Mouse (Mus musculus) liver, embryonic 12.5 days (tissue): ENCODE measurements around the gene Ppp3ca. TPM values are rescaled to one million over a fixed set of nuclear protein-coding genes. Genes with fewer than 3 reads are reported as not detected.

Experiments used
- ATAC-seq: fragments of 200-750 bp; cut with Nextera tagmentation; 2 replicates; pipeline ENCODE4 v1.8.0; 2017; ENCODE audit warnings: moderate number of reproducible peaks, mild to moderate bottlenecking, moderate library complexity
- H3K27ac ChIP-seq: fragments of 300-500 bp; sonication (generic); 2 replicates; pipeline ENCODE4 v1.5.1; 2016; ENCODE audit warnings: mild to moderate bottlenecking
- H3K27me3 ChIP-seq: fragments of 300-500 bp; sonication (generic); replicated peaks from 2 replicates; pipeline ENCODE4 v1.6.1; 2016; ENCODE audit warnings: mild to moderate bottlenecking, moderate library complexity
- H3K36me3 ChIP-seq: fragments of 300-500 bp; sonication (generic); 2 replicates; pipeline ENCODE4 v1.6.1; 2016; ENCODE audit warnings: mild to moderate bottlenecking, moderate library complexity
- H3K4me1 ChIP-seq: fragments of 300-500 bp; sonication (generic); 2 replicates; pipeline ENCODE4 v1.6.1; 2016
- H3K4me2 ChIP-seq: fragments of 300-500 bp; sonication (generic); 2 replicates; pipeline ENCODE4 v1.6.1; 2016; ENCODE audit warnings: mild to moderate bottlenecking, moderate library complexity
- H3K4me3 ChIP-seq: fragments of 300-500 bp; sonication (generic); 2 replicates; pipeline ENCODE4 v1.5.1; 2016; ENCODE audit warnings: mild to moderate bottlenecking, moderate library complexity
- H3K9ac ChIP-seq: fragments of 300-500 bp; sonication (generic); 2 replicates; pipeline ENCODE4 v1.6.1; 2016; ENCODE audit warnings: mild to moderate bottlenecking, moderate library complexity
- H3K9me3 ChIP-seq: fragments of 300-500 bp; sonication (generic); replicated peaks from 2 replicates; pipeline ENCODE4 v1.6.1; 2016; ENCODE audit warnings: mild to moderate bottlenecking, moderate library complexity
- WGBS: fragments of 180-500 bp; shearing (Covaris S2); methylation state at CpG from one replicate; pipeline ENCODE4 v1.1.7; 2016; ENCODE audit not compliant: insufficient replicate concordance; 5-methylcytosine and 5-hydroxymethylcytosine counted together
- polyA plus RNA-seq: library from polyadenylated mRNA; unstranded; fragments of >200 nt; fragmentation: Nextera tagmentation; extraction: Ambion mirVana; gene quantifications from 2 replicates; pipeline ENCODE4 v1.2.1, GENCODE M21; 2016

Ppp3ca gene
- polyA plus RNA-seq, 1 experiment from 2014 or later, result 25.3 TPM

- no peaks in the 10 kb centered on the region for H3K9me3 ChIP-seq
- no peaks in the 10 kb centered on the region for H3K36me3 ChIP-seq
- no peak overlapping the region for H3K4me3 ChIP-seq
- no peak overlapping the region for H3K27ac ChIP-seq
- WGBS, result 53% methylated on average over 11 of the region's 11 CpGs
- H3K9ac ChIP-seq, result no peak overlapping the region
- no peak overlapping the region; the same call in 1 of the 2 replicates for H3K4me2 ChIP-seq
- no peak for ATAC-seq
- H3K27me3 ChIP-seq, result no peaks in the 10 kb centered on the region
- peaks cover 44% of the 10 kb centered on the region for H3K4me1 ChIP-seq
Observed at GRCm38 (mm10) chr3:136833003-136833745, 163.2 kb downstream of the Ppp3ca start.

- Histone ChIP-seq H3K9ac (no peak overlapping the region), H3K27me3 (no peaks in the 10 kb centered on the region), H3K36me3 (no peaks in the 10 kb centered on the region), H3K4me3 (no peak overlapping the region), H3K9me3 (no peaks in the 10 kb centered on the region), H3K27ac (no peak overlapping the region), H3K4me2 (peak overlapping the region; percentile 37), H3K4me1 (peaks cover 44% of the 10 kb centered on the region)
- ATAC-seq, result no peak
- 19% methylated on average over 5 of the region's 5 CpGs for WGBS
Observed at GRCm38 (mm10) chr3:136833893-136834292, 164.0 kb downstream of the Ppp3ca start.

GRCm38 (mm10) chr3:136835851-136836250 is 165.9 kb downstream of the Ppp3ca start:
- H3K4me3 ChIP-seq, result no peak overlapping the region
- H3K36me3 ChIP-seq, result no peaks in the 10 kb centered on the region
- no peak; the same call in 1 of the 2 replicates for ATAC-seq
- H3K27me3 ChIP-seq, result no peaks in the 10 kb centered on the region
- H3K4me1 ChIP-seq, result peaks cover 44% of the 10 kb centered on the region
- H3K9me3 ChIP-seq, result no peaks in the 10 kb centered on the region
- no peak overlapping the region for H3K27ac ChIP-seq
- 50% methylated on average over 9 of the region's 9 CpGs for WGBS
- H3K9ac ChIP-seq, result no peak overlapping the region
- no peak overlapping the region for H3K4me2 ChIP-seq

GRCm38 (mm10) chr3:136836319-136837193 is 166.6 kb downstream of the Ppp3ca start:
- ATAC-seq, result peak; percentile 65; the same call in 1 of the 2 replicates
- H3K4me2 ChIP-seq, result peak overlapping the region; percentile 21
- WGBS, result 19% methylated on average over 17 of the region's 17 CpGs

GRCm38 (mm10) chr3:136837589-136837988 is 167.7 kb downstream of the Ppp3ca start:
- Histone ChIP-seq H3K36me3 (no peaks in the 10 kb centered on the region), H3K27ac (no peak overlapping the region), H3K4me2 (no peak overlapping the region), H3K4me3 (no peak overlapping the region), H3K9me3 (no peaks in the 10 kb centered on the region), H3K27me3 (no peaks in the 10 kb centered on the region), H3K9ac (no peak overlapping the region), H3K4me1 (peaks cover 40% of the 10 kb centered on the region)
- ATAC-seq, result 0 out of 2 replicates have a peak, but pooled peaks have one; percentile 46
- WGBS, result 72% methylated on average over 3 of the region's 3 CpGs

More at GRCm38 (mm10) chr3:136836319-136837193, 166.6 kb downstream of the Ppp3ca start:
- Histone ChIP-seq H3K4me1 (peaks cover 41% of the 10 kb centered on the region), H3K9ac (no peak overlapping the region), H3K9me3 (no peaks in the 10 kb centered on the region), H3K27me3 (no peaks in the 10 kb centered on the region), H3K4me3 (no peak overlapping the region), H3K27ac (no peak overlapping the region), H3K36me3 (no peaks in the 10 kb centered on the region)

- no peak for ATAC-seq
- Histone ChIP-seq H3K36me3 (no peaks in the 10 kb centered on the region), H3K27me3 (no peaks in the 10 kb centered on the region), H3K27ac (no peak overlapping the region), H3K4me1 (peaks cover 11% of the 10 kb centered on the region), H3K9ac (no peak overlapping the region), H3K4me2 (no peak overlapping the region), H3K9me3 (no peaks in the 10 kb centered on the region), H3K4me3 (no peak overlapping the region)
- 66% methylated on average over 3 of the region's 3 CpGs for WGBS
Observed at GRCm38 (mm10) chr3:136841282-136841681, 171.4 kb downstream of the Ppp3ca start.

- Histone ChIP-seq H3K4me1 (no peaks in the 10 kb centered on the region), H3K4me3 (no peak overlapping the region), H3K9ac (no peak overlapping the region), H3K27ac (no peak overlapping the region), H3K27me3 (no peaks in the 10 kb centered on the region), H3K4me2 (no peak overlapping the region), H3K36me3 (no peaks in the 10 kb centered on the region), H3K9me3 (no peaks in the 10 kb centered on the region)
- ATAC-seq, result no peak
- WGBS, result 62% methylated on average over 1 of the region's 1 CpGs
Observed at GRCm38 (mm10) chr3:136842384-136842783, 172.5 kb downstream of the Ppp3ca start.

GRCm38 (mm10) chr3:136843811-136844491 is 174.0 kb downstream of the Ppp3ca start:
- H3K27me3 ChIP-seq, result no peaks in the 10 kb centered on the region
- no peak overlapping the region for H3K4me3 ChIP-seq
- no peaks in the 10 kb centered on the region for H3K4me1 ChIP-seq
- no peak overlapping the region for H3K9ac ChIP-seq
- no peak for ATAC-seq
- H3K4me2 ChIP-seq, result no peak overlapping the region
- H3K36me3 ChIP-seq, result no peaks in the 10 kb centered on the region
- H3K9me3 ChIP-seq, result no peaks in the 10 kb centered on the region
- no peak overlapping the region for H3K27ac ChIP-seq
- WGBS, result 68% methylated on average over 7 of the region's 7 CpGs

- no peak overlapping the region for H3K4me2 ChIP-seq
- H3K4me3 ChIP-seq, result no peak overlapping the region
- no peaks in the 10 kb centered on the region for H3K4me1 ChIP-seq
- ATAC-seq, result no peak
- H3K27ac ChIP-seq, result no peak overlapping the region
- H3K9ac ChIP-seq, result no peak overlapping the region
- 78% methylated on average over 1 of the region's 1 CpGs for WGBS
- no peaks in the 10 kb centered on the region for H3K9me3 ChIP-seq
- no peaks in the 10 kb centered on the region for H3K27me3 ChIP-seq
- H3K36me3 ChIP-seq, result no peaks in the 10 kb centered on the region
Observed at GRCm38 (mm10) chr3:136849035-136849434, 179.1 kb downstream of the Ppp3ca start.

- Histone ChIP-seq H3K4me1 (no peaks in the 10 kb centered on the region), H3K27ac (no peak overlapping the region), H3K9me3 (no peaks in the 10 kb centered on the region), H3K9ac (no peak overlapping the region), H3K36me3 (no peaks in the 10 kb centered on the region), H3K27me3 (no peaks in the 10 kb centered on the region), H3K4me2 (no peak overlapping the region), H3K4me3 (no peak overlapping the region)
- no peak for ATAC-seq
- WGBS, result 68% methylated on average over 6 of the region's 6 CpGs
Observed at GRCm38 (mm10) chr3:136852921-136853320, 183.0 kb downstream of the Ppp3ca start.

- Histone ChIP-seq H3K9me3 (no peaks in the 10 kb centered on the region), H3K9ac (no peak overlapping the region), H3K27me3 (no peaks in the 10 kb centered on the region), H3K4me3 (no peak overlapping the region), H3K4me2 (no peak overlapping the region), H3K27ac (no peak overlapping the region), H3K36me3 (no peaks in the 10 kb centered on the region), H3K4me1 (no peaks in the 10 kb centered on the region)
- ATAC-seq, result no peak
- WGBS, result 82% methylated on average over 4 of the region's 4 CpGs
Observed at GRCm38 (mm10) chr3:136853596-136853995, 183.7 kb downstream of the Ppp3ca start.

- H3K27ac ChIP-seq, result no peak overlapping the region
- H3K36me3 ChIP-seq, result no peaks in the 10 kb centered on the region
- H3K9me3 ChIP-seq, result no peaks in the 10 kb centered on the region
- no peak overlapping the region for H3K4me2 ChIP-seq
- H3K4me1 ChIP-seq, result no peaks in the 10 kb centered on the region
- H3K27me3 ChIP-seq, result no peaks in the 10 kb centered on the region
- H3K9ac ChIP-seq, result no peak overlapping the region
- no peak for ATAC-seq
- no peak overlapping the region for H3K4me3 ChIP-seq
- WGBS, result 71% methylated on average over 4 of the region's 4 CpGs
Observed at GRCm38 (mm10) chr3:136855996-136856395, 186.1 kb downstream of the Ppp3ca start.
